Mouse (Mus musculus): Measurements from ENCODE around the gene Pdgfb.

The Pdgfb gene

DNA sequence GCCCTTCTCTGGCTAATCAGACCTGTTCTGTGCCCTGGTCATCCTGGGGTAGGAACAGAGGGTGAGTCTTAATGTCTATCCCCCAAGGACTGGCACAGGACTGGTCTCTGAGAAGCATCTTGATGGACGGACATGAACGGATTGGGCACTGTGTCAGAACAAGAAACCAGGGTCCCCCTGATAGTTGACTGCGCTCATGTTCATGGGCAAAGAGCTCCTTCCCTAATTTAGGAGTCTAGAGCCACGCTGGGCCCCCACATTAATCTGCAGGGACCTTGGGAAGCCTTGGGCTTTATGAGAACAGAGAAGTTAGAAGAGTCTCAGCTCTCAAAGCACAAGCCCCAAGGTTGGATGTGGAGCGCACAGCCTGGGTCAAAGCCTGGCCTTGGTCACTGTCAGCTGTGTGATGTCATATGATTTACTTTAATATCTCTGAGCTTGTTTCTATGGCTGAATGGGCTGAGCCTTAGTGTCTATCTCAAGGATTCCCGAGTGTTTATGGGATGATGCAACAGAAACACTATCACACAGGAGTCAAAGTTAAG is 20.6 kb upstream of the Pdgfb start:
- no peak for DNase-seq (ENCODE audit: extremely low spot score, low read depth, low spot score)

DNA sequence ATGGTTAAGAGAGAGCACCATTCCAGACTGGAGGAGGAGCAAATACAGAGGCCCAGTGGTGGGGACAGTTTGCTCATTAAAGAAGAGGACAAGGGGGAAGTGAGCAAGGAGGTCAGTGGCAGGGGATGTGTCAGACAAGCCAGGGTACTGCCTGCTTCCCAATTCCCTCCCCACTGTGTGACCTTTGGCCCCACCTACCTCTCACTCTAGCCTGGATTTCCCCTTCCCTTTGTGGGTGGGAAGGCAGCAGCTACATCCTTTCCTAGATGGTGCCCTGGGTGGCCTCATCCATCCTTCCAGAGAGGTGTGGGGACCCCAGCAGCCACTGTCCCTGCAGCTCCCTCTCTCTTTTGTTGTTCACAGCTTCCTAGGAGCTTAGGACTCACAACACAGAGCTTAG is 20.1 kb upstream of the Pdgfb start:
- no peak for DNase-seq (ENCODE audit: extremely low spot score, low read depth, low spot score)

DNA sequence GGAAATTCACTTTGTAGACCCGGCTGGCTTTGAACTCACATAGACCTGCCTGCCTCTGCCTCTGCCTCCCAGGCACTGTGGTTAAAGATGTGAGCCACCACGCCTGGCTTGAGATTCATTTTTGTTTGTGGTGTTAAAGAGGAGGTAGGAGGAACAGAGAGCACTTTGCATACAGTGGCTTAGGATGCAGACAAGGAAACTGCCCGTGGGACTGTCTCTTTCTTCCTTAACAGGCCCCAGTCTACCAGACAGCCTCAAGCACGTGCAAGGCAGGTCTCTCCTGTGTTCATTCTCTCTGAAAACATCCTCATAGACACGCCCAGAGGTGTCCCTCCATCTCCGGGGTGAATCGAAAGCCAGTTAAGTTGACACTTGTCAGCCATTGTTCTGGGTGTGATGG is 19.6 kb upstream of the Pdgfb start:
- no peak for DNase-seq (ENCODE audit: extremely low spot score, low read depth, low spot score)

DNA sequence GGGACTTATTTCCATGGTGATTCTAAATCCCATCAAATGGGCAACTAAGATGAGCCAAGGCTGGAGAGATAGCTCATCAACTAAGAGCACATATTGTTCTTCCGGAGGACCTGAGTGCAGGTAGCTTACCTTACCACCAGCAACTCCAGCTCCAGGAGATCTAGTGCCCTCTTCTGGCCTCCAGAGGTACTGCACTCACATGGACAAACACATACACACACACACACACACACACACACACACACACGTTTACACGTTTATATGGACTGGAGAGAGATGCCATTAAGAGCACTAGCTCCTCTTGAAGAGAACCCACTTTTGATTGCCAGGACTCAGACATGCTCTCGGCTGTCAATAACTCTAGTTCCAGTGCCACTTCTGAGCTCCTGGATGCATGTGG is 16.4 kb upstream of the Pdgfb start:
- no peak for DNase-seq (ENCODE audit: extremely low spot score, low read depth, low spot score)

DNA sequence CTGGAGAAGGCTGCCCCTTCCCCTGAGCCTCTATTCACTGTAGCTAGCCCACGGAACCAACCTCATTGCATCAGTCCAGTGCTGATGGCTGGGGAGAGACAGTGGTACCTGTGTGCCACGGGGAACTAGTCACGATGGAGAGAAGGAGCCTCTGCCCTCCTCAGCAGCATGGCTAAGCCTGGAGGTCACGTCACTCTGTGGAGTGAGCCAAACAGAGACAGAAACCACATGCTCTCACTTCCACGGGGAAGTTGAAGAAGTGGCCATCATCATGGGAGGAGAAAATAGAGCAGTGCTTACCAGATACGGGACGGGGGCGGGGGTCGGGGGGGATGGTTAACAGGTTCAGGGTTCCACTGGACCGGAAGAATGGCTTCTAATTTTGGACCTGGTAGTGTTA is 15.6 kb upstream of the Pdgfb start:
- DNase-seq (ENCODE audit: extremely low spot score, low read depth, low spot score), result no peak

DNA sequence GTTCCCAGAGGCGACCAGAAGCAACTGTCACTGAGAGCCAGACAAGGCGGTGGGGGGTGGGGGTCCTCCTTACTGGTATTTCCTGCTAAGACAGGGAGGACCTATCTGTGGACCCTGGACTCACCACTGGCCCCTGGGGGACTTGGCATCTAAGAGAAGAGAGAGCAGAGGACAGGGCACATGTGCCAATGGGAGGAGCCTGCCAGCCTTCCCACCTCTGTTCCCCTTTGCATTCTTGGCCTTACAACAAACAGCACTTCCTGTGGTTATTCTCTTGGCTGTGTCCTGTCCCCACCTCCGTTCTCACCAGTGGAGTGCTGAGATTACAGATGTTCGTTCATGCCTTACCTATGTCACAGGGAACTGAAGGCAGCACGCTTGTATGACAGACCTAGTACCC is 14.1 kb upstream of the Pdgfb start:
- DNase-seq (ENCODE audit: extremely low spot score, low read depth, low spot score), result no peak

DNA sequence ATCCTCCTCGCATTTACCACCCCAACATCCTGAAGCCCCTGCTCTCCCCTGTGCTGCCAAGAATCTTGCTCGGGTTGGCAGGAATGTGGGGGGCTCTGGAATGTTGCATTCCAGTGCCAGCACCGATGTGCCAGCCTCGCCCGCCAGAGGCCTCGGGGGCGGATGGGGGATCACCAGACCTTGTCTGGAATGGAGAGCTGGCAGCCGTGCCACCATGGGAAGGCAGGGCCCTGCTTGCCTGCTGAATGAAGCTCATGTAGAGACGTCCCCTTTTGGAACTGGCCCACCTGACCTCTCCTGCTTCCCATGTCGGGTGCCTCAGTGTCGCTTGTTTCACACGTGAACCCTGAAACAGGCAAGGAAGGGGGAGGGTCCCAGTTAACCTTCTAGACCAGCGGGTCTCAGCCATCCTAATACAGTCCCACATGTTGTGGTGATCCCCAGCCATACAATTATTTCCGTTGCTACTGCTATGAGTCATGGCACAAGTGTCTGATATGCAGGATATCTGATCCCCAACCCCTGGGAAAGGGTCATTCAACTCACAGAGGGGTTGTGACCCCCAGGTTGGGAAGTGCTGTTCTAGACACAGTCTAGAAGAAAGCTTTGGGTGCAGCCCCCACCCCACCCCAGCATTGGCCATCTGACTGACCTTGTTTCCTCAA is 12.0 kb upstream of the Pdgfb start:
- DNase-seq (ENCODE audit: extremely low spot score, low read depth, low spot score), result no peak

DNA sequence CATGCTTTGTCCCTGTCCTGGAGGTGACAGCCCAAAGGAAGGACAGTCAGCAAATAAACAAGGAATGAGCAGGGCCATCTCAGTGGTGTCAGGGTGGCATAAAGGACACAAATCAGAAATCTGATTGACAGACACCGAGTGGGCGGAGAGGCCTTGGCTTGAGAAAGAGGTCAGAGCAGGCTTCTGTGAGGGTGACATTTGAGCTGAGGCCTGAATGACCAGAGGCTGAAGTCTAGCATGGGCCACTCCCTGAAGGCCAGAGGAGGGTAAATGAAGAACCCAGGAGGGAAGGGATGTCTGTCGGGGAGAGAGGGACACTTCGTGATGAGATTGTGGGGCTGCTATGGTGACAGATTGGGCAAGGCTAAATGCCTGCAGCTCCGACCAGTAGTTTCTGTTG is 11.3 kb upstream of the Pdgfb start:
- no peak for DNase-seq (ENCODE audit: extremely low spot score, low read depth, low spot score)

DNA sequence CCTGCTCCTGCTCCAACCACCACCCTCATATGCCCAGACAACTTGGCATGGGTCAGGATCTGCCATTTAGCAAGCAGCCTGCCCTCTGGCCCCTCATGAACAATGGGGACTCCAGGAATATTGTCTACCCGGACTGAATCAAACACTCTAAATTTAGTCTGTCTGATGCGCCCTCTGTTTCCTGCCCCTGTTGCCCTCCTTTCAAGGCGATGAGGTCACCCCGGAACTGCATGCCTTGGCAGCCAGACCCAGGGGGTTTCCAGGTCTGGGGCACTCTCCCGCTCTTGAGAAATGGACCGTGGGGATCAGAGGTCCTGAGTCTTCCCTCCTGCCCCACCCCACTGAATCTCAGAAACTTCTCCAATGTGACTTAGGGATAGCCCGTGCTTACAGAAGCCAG is 10.8 kb upstream of the Pdgfb start:
- no peak for DNase-seq (ENCODE audit: extremely low spot score, low read depth, low spot score)

DNA sequence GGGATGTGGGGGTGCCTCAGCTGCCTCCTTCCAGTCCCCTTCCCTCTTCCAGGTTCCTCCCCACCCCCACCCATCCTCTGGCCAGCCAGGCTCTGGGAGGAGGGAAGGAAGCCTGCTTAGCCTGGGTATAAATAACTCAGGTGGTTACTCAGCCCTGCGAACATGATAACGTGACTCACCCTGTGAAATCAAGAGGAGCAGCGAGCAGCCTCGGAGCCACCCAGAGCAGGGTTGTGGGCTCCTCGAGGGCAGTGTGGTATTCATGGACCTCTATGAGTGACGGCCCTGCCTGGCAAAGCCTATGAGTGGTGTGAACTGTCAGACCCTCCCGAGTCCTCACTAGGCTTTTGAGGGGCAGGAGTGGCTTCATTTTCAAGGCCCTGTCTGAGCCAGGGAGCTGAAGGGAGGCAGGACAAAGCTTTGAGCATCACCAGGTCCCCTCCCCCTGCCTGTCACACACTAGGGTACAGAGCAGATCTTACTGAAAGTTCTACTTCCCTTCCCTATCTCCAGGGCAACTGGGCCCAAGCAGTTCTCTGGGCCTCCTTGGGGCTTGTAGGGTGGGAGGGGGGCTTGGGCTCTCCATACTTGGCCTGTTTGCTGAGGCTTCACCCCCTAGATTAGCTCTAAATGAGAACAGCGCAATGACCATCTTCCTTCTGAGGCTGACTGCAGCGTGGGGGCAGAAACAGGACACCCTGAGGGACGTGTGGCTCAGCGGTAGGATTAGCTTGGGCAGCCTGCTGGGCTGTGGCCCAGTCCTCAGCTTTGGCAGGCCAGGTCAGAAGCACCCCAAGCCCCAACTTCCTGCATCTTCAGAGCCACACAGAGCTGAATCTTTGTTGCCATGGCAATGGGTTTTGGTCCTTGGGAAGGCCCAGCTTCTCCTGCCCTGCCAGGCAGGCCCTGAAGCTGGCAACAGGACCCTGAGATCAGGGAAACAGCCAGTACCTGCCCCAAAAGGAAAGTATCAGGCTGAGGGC is 9.8 kb upstream of the Pdgfb start:
- DNase-seq (ENCODE audit: extremely low spot score, low read depth, low spot score), result no peak

DNA sequence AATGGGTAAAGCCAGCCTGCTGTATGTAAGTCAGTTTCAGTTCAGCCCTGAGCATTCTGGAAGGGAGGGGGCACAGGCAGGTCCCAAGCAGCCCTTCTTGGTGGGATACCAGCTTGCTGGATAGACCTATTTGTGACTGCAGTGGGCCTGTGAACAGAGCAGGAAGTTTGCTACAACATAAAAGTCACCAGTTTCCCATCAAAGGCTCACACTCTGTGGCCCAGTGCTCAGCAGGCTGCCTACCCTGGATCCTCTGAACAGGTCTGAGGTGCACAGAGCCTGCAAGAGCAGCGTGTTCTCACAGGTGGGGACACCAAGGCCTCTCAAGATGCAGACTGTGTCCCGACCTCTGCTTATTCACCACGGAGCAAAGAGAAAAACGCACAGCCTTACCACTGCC is 5.7 kb upstream of the Pdgfb start:
- DNase-seq (ENCODE audit: extremely low spot score, low read depth, low spot score), result no peak

DNA sequence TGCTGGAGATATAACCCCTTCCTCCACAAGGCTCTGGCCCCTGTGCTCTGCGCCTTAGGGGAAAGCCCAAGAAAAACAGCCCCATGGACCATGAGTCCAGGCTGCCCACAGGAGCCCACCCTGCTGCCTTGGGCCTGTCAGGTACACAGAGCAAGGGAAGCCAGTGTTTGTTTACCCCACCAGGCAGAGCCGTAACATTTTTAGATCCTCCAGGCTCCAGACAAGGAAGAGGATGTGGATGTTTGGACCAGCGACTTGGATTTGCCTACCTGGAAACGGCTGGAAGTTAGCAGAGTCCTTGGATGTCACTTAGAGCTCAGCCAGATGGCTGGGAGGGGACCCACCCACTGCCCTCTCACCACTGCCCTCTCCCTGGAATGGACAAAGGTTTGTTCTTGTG is 4.8 kb upstream of the Pdgfb start:
- DNase-seq (ENCODE audit: extremely low spot score, low read depth, low spot score), result no peak

DNA sequence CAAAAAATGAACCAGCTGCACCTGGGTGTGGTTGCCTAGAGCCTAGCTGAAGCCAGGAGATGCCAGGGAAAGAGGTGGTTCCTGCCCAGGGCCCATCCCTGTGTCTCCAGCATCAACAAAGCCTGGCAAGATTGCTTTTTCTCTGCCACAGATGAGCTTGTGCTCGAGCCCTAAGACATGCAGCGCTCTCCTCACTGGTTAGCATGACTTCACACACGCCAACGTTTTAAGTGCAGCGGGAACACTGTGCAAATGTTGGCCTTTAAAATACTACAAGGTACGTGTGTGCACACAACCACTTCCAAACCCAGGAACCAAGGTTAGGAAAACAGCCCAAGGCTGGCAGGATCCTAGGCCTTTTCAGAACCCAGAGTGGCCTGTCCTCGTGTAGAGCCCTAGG is 4.4 kb upstream of the Pdgfb start:
- no peak for DNase-seq (ENCODE audit: extremely low spot score, low read depth, low spot score)

DNA sequence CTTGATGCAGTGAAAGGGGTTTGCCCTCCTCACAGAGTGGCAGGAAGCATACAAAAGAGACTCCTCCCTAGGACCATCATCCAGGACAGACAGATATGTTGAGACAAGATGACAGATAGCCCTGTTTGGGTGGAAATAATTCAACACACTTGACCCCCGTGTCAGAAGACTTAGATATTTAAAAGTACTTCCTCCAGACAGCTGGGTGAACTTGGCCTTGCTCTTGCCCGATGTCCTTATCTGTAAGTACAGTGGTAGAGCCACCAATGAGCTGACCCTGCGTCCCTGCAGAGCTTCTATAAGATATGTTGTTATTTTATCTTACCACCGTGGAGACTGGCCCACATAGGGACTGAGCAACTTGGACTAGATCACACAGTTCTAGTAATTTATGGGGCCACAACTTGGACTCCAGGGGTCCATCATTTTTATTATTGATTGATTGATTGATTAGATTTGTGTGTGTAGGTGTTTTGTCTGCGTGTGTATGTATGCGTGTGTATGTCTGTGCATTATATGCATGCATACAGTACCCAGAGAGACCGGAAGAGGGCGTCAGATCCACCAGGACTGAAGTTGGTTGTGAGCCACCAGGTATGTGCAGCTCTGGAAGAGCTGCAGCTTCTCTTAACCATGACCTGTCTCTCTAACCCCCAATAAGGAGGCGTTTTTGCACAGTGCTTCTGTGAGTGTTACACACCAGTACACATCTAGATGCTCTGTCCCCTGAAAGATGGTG is 2.0 kb upstream of the Pdgfb start:
- no peak for DNase-seq (ENCODE audit: extremely low spot score, low read depth, low spot score)

DNA sequence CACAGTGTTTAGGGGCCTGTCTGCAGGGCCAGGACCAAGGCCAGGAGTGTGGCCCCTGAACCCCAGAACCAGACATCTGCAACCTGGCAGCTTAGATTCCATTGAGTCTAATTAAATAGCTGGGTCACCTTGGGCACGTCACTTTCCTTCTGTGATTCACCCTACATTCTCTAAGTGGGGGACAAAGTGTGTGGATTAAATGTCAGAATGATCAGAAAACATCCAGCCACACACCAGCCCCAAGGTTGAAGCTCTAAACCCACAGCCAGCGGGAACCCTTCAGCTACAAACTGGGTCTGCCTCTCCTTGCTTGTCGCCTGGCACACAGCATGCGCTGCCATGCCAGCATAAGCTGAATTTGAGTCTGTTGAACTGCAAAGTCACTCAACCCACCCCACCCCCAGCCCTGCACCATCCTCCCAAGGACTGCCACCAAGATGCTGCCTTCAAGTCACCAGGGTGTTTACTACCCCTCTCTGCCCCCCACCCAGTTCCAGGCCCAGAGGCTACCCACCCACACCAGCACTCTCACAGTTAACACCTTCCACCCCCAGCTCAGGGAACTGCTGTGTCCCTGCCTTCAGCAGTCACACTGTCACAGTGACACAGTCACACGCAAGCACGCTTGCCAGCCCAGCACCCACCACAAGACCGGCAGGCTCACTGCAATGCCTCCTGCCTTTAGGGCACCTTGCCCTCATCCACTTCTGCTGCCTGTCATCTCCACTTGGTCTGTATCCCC is 605 bp upstream of the Pdgfb start:
- DNase-seq (ENCODE audit: extremely low spot score, low read depth, low spot score), result no peak

DNA sequence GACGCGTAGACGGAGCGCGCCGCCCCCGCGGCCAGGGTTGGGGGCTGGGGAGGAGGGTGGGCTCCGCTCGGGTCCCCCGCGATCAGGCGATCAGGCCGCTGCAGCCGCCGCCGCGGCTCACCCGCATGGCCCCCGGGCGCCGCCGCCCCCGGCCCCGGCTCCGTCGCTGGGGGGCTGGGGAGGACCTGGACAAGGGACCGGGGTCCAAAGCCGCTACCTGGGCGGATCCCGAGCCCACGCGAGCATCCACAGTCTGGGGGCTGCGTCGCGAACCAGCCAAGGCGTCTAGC is 801 bp downstream of the Pdgfb start:
- no peak for DNase-seq (ENCODE audit: extremely low spot score, low read depth, low spot score)

DNA sequence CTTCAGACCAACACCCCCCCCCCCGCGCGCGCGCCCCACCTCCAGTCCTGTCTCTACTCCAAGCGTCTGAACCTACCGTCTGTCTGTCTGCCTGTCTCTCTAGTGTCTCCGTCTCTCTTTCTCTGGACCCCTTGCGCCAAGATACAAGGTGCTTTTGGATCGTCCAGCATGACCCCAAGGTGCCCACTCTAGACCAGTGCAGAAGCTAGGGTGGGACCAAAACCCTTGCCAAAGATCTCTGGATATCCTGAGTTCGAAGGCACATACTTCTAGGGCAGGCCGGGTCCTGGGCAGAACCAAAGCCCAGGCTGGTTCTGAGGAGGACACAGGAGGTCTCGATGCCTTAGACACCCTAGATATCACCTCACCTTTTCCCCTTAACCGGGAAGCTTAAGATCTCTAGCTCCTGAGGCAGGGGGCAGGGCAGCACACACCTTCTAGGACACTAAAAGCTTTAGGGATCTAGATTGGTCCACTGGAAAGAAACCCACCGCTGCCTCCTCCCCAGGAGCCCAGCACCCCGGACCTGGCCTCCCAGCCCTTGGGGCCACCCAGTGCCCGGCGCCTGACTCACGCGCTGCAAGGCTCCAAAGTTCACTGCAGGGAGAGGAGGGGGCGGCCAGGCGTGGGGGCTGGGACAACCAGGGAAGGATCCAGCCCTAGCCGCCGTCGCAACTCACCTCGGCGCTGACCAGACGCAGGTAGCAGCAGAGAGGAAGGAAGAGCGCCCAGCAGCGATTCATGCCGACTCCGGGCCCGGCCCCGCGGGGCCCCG is 1.3 kb downstream of the Pdgfb start:
- DNase-seq (ENCODE audit: extremely low spot score, low read depth, low spot score), result no peak

DNA sequence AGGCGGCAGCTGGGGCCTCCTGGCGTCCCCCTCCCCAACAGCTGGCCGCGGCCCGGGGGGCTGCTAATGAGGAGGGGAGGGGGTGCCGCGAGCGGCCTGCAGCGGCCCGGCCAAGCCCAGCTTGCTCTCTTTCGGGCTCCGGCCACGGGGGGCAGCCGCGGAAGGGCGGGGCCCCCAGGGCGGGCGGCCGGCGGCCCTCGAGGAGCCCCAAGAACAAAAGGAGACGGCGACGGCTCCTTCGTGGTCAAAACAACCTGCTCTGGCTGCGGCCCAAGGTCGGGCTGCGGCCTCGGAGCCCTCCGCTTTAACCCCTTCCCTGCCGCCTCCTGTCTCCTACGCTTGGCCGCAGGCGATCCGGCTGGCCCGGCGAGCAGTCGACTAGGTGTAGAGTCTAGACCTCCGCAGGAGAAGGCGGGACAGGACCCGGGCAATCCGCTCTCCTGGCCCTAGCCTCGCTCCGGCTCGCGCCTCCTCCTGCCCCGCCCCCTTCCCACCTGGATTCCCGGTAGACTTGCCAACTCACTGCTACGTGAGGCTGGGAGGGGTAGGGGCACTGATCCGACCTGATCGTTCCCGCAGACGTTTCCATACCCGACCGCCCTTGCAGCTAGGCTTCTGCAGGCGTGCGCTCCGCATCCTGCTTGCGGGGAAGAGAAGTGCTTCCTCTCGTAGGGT is 2.1 kb downstream of the Pdgfb start:
- no peak for DNase-seq (ENCODE audit: extremely low spot score, low read depth, low spot score)

DNA sequence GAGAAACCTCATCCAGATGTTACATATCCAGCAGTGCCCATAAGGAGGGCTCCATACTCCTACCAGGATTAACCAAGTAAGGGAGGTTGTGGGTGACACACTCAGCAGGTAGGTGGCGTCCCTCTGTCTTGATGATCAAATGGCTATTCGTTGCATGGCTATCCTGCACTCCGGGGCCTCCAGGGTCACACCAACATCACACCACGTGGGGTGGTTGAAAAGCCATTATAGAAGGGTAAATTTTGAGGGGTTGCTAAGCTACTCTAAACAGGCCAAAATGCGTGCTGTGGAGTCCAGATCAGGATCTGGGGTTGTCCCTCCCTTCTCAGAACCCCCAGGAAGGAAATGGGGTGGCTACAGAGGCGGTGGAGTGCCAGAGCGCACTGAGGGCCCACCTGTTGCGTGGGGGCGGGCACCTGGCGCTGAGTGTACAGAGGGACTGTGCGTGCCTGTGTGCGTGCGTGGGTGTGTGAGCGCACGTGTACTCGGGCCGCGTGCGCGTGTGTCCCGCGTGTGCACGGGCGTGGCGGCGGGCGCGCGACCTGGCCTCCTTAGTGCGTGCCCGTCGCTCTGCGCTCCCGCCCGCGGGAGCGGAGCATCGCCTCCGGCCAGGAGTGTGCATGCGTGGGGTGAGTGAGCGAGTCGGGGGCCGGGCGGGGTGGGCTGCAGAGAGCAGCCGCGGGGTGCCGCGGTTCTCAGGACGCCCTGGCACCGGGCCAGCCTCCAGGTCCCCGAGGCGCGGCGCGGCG is 2.8 kb downstream of the Pdgfb start:
- DNase-seq (ENCODE audit: extremely low spot score, low read depth, low spot score), result no peak
